Mouse (Mus musculus): ENCODE measurements around the gene Fgf7.

DNA sequence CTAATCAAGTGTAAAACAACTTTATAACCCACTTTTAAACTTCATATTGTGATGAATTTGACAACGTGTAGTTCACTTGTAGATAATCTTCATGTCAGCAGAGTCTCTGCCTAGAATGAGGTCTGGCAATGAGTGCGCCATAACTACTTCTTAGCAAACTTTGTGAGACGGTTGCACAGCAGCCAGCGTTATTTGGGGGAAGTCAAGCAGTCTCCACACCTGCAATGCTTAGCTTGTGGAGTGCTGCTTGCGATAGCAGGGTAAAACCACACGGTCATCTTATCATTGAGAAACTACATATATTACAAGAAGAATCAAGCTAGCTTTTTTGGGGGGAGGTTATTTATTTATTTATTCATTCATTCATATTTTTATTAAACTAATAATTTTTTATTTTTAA is 42.0 kb downstream of the Fgf7 start:
- TF ChIP-seq CTCF (IDR thresholded peaks at IDR 0.05; ENCODE audit: extremely low read depth, insufficient read depth, low read length) (no peak), POLR2A (IDR thresholded peaks at IDR 0.05; ENCODE audit: extremely low read depth, insufficient read depth, low read length) (no peak)
